Mouse (Mus musculus) brain, embryonic 18.5 days (tissue): ENCODE measurements around the gene Mreg.
A peak's percentile ranks its signal among the peaks of the same experiment; 100 is the strongest.
"Not testable (repeated sequence)": the region's sequence is repeated elsewhere in the genome, so short reads cannot be mapped to it uniquely, and the experiment has no call there.

Experiments
- DNase-seq: peaks from one replicate; pipeline ENCODE4 v3.0.0-alpha.2; 2012; ENCODE audit warnings: low read depth, low spot score

The Mreg gene

DNA sequence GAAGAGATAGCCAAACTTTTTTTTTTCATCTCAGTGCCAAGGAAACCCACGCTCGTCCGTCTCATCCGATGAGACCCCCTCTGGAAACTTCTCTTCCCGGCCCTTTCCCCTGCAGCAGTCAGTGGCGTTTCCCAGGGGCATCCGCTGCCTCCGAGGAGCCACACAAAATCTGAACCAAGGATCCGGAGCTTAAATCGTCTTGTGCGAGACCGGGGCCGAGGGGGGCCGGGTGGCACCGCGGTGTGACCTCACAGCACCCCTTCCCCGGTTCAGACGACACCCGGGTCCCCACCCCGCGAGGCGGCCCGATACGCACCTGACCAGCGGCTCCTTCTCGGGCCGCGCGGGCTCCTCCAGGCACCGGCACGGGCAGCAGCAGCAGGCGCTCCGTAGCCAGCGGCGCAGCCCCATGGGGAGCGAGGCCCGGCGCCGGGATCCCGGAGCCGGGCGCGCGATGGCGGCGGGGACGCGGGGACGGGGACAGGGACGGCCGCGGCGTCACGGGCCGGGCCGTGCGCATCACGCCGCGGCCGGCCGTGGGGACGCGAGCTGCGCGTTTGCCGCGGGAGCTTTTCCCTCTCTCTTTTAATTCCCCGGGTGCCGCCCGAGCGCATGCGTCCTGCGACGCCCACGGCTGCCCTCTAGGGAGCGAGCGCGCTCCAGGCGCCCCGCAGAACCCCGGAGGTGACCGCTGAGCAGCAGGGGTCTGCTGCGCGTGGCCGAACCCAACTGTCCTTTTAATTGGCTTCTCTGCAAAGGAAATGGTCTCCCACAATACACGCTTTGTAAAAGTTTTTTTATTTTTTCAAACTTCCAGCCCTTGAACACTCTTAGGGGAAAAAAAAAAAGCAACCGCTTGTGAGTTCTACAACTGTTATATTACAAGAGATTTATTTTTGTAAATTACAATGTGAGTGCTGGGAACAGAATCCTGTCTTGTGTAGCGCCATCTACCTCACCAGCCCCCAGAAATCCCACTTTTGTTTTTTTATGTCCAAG lies at the start of gene Mreg:
Mreg (minus strand) TSS at position 607 of the 999 bp plus-strand sequence.
- DNase-seq = no peak

DNA sequence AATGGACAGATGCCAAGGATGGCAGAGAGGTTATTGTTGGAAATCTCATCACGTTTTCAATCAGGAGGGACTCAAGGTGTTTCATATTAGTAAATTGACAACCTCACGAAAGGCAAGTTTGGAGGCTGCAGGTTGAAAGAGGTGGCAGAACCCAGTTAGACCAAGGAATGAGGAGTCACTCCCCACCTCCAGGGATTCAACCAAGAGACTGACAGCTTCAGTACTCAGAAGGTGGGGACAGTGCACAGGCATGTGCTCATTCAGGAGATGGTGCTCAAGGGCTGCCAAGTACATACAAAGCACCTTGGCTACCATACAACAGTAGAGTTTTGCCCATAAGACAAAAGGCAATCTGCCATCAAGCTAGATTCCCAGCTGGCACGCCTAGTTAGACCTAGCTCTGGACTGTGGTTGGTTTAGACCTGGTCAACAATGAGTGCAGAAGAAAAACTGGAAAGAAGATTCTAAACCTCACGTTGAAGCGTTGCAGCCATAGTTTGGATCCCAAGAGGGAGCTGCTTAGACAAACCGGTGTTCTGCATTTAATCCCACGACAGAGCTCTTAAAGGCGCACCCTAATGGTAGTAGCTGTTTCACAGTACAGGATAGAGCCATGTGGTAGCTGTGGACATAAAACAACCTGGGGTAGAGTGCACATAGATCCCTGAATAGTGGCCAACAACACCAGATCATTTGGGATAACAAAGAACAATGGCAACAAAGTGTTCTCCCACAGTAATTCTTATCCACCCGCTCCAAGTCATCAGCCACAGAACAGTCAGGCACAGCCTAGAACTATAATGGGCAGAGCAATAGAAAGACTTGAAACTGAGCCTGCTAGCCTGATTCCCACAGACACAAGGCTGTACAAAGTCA lies 44.5 kb upstream of the Mreg start:
- no peak for DNase-seq

DNA sequence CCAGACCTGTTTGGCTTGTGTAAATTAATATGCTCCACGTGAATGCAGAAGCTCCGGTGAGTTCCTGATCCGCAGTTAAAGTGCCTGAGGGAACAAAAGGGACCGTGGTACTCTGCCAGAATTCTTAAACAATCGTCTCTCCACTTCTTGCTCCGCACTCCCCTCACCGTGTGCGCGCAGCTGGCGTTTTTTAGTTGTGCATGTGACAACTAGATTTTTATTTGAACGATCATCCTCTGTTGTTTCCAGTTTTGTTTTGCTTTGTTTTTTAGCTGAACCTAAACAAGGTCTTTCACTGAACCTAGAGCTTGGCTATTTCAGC lies 43.7 kb upstream of the Mreg start:
- no peak for DNase-seq

DNA sequence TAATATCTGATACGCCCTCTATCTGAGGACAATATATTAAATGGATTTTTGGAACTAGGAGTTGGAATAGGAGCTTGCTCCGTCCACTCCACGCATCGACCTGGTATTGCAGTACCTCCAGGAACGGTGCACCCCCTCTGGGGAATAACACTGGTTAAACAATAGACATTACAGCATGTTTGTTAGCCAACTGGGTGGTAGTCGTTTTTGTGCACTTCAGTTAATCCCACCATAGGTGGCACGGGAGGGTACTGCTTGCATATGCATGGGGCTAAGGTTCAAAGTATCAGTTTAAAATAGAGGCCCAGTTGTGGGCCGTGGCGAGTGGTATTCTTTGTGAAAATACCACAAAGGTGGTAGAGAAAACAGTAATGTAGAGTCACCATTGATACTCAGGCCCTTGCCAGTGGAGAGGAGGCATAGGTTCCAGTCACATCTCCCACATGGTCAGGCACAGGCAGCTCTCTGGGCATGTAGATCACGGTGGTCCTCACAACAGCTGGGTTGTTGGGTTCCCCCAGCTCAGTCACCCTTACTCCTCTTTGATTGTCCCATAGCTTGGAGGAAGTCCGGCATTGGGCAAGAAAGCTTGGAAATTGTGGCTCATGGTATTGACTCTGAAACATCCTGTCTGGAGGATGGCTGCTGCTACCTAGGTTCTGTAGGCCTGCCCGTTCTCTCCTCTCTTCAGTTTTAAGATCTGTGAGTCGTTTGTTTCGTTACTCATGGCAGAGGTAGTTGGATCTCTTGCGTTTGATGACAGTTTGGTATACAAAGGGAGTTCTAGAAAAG lies 43.2 kb upstream of the Mreg start:
- peak; percentile 66 for DNase-seq

DNA sequence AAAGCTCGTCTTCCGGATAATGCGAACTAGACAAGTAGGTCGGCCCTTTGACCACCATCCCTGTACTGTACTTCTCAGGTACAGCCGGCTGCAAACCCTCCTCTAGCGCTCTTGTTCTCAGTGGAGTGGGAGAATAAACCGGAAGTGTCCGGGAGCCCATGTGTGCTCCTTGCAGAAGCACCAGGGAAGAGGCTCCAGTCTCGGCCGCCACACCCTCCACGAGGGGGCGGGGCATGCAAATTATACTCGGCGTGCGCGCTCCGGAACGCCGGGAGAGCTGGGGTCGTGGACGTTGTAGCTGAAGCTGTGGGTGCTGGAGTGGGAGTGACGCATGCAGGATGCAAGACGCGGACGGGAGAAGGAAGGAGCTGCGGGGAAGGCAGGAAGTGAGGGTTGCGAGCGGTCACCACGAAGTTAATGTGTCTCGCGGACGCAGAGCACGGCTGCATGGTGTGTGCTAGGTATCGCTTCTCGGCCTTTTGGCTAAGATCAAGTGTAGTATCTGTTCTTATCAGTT lies 42.5 kb upstream of the Mreg start:
- peak; percentile 80 for DNase-seq

DNA sequence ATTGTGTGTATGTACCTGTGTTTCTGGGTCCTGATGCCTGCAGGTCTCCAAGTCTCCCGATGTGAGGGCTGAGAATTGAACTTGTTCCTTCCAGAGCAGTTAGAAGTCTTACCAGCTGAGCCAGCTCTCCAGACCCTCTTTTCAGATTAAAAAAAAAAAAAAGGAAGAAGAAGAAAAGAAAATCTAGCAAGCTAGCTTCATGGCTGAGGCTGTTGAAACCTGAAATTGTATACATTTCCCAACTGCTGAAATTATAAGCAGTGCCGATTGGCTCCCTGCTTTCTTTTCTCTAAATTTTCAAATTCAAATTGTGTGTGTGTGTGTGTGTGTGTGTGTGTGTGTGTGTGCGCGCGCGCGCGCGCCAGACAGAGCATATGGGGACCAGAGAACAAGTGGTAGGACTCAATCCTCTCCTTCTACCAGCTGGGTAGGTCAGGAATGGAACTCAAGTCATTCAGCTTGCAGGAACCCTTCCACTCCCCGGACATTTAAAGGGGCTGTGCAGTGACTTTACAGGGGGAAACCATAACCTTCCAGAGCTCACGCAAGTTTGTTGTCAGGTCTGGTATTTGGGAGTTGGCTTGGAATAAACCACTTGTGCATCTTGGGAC lies 41.9 kb upstream of the Mreg start:
- no peak for DNase-seq

DNA sequence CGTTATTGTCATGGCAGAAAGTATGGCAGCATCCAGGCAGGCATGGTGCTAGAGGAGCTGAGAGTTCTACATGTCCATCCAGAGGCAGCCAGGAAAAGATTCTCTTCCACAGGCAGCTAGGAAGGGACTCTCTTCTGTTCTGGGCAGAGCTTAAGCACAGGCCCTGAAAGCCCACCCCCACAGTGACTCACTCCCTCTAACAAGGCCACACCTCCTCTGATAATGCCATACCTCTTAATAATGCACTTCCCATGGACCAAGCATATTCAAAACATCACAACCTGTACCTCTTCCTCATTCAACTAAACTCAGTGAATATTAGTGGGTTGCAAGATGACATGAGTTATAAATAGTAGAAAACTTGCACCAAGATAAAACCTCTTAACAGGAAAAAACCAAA lies 39.7 kb upstream of the Mreg start:
- no peak for DNase-seq

DNA sequence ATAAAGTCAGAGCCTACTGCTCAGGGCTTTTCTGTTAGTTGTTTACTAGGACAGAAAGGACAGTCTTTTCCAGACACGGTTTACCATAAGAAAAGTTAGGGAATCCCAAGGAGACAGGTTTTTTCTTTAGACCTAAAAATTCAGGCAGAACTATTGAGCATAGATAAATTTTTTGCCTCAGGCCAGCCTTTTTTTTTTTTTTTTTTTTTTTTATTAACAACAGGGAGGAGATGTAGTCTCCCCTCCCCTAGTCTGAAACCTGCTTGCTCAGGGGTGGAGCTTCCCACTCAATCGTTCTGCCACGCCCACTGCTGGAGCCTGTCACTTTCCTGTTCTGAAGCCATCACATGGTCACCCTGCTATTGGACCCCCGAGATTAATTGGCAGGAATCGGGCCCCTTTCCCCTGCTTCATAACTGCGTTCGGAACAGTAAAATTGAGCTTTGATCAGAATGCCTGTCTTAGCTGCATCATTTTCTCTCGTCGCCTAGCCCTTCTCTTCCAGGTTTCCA lies 36.2 kb upstream of the Mreg start:
- DNase-seq = not testable (repeated sequence)

DNA sequence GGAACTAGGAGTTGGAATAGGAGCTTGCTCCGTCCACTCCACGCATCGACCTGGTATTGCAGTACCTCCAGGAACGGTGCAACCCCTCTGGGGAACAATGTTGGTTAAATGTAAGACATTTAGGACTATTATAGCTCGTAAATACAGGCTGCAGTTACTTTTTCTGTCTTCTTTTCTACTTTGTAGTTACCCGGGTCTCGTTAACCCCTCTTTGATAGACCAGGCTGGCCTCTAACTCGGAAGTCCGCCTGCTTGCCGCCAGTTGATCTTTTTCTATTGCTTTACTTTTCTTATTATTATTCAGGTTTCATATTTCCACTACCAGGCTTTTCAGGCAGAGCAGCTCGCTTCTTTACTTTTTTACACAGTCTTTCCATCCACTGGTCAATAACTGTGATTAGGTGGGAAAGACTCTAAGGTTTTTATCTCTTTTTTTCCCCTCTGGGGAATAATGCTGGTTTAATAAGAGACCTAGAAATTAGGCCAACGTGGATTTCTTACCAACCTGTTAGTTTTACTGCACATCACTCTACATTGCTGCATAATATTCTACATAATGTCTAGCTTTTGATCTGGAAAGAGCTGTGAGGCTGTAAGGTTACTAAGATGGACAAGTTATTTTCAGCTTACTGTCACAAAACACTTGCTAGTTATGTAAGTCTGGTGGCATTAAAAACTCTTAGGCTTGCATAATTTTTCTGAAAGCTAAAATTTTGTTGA lies 32.4 kb upstream of the Mreg start:
- no peak for DNase-seq

DNA sequence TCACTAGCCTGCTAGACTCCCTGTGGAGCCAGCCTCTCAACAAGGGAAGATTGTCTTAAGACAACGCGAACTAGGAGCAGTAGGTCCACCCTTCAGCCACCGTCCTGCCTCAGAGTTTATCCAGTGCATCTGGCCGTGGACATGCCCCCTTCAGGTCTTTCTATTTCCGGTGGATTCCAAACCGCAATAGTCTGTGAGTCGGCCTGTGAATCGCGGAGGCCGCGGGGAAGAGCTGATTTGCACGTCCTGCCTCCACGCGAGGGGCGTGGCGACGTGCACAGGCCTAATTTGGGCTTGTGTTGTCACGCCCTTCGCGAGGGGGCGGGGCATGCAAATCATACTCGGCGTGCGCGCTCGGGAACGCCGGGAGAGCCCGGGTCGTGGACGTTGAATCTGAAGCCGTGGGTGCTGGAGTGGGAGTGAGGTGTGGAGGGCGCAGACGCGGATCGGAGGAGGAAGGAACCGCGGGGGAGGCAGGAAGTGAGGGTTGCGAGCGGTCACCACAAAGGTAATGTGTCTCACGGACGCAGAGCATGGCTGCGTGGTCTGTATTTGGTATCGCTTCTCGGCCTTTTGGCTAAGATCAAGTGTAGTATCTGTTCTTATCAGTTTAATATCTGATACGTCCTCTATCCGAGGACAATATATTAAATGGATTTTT lies 31.7 kb upstream of the Mreg start:
- DNase-seq = peak; percentile 92

DNA sequence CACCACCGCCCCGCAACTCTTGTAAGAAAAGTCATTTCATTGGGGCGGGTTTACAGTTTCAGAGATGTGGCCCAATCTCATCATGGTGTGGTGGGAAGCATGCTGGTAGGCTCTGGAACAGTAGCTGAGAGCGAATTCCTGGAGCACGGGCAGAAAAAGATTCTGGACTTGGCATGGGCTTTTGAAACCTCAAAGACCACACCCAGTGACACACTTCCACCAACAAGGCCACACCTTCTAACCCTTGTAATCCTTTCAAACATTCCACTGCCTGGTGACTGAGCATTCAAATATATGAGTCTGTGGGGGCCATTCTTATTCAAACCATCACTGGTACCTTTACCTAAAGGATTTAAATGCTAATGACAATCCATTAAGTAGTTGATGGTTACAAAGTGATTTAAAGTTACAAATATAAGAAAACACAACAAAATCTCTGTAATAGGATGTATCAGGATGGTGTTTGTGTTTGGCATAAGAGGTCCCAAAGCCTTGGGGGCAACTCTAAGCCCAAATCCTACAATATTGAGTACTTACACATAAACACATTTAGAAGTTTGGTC lies 30.6 kb upstream of the Mreg start:
- DNase-seq = no peak

DNA sequence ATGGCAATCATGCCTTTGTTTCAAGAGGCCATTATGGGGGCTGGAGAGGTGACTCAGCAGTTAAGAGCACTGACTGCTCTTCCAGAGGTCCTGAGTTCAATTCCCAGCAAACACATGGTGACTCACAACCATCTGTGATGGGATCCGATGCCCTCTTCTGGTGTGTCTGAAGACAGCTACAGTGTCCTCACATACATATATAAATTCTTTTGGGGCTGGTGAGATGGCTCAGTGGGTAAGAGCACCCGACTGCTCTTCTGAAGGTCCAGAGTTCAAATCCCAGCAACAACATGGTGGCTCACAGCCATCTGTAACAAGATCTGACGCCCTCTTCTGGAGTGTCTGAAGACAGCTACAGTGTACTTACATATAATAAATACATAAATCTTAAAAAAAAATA lies 27.0 kb upstream of the Mreg start:
- DNase-seq = not testable (repeated sequence)

DNA sequence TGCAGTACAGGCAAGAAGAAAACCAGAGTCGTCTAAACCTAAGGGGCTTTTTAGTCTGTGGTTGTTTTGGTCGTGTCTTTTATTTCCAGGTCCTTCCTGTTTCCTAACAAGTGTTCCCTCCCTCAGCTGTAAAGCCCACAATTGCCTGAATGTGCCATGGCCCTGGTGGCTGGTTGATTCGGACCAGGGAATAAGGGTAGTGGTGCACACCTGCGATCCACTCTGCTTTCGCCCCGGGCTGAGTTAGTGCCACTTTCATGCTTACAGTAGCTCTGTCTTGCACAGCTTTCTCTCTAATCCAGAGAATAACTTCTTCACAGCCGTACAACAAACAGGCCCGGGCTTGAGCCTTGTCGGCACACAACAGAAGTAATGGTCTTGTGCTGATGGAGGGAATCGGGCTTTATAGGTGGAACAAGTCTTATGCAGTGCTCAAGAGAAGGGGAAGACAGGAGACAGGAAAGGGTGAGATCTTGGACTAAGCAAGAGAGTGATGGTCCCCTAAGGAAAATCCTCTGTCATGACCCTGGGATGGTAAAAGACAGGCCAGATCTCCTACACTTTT lies 26.0 kb upstream of the Mreg start:
- DNase-seq = no peak

DNA sequence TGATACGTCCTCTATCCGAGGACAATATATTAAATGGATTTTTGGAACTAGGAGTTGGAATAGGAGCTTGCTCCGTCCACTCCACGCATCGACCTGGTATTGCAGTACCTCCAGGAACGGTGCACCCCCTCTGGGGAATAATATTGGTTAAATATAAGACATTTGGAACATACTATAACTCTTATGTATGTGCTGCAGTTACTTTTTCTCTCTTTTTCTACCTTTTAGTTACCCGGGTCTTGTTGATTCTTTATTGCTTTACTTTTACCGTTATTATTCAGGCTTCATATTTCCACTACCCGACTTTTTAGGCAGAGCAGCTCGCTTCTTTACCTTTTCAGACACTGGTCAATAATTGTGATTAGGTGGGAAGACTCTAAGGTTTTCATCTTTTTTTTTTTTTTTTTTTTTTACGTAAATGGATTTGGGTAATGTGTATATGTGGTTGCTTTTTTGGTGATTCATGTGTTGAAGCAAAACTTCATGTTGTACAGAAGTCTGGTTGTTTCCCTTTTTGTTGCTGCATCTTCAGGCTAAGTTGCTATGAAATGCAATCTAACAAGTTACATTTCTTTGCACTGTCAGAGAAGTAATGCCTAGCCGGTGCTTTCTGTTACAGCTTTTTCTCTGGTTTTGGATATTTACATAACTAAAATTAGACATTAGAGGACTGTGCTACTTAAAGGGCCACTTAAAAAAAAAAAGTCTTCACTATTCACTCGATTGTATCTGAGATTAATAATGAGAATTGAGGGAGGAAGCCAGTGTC lies 25.1 kb upstream of the Mreg start:
- no peak for DNase-seq

DNA sequence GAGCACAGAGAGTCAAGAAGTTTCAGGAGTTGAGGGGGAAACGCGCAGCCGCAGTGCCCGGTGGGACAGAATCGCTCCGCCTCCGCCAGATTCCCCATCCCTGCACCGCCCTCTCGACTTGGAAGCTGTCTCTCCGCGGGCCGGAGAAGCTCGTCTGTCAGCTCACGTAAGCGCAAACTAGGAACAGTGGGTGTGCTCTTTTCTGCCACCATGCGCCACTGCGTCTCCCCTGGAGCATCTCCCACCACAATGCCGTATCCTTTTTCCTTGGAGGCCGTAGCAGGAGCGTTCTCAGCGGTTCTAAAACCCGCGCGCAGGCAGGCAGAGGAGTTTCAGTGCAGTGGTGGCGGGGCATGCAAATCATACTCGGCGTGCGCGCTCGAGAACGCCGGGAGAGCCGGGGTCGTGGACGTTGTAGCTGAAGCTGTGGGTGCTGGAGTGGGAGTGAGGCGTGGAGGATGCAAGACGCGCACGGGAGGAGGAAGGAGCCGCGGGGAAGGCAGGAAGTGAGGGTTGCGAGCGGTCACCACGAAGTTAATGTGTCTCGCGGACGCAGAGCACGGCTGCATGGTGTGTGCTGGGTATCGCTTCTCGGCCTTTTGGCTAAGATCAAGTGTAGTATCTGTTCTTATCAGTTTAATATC lies 24.4 kb upstream of the Mreg start:
- DNase-seq = peak; percentile 66

DNA sequence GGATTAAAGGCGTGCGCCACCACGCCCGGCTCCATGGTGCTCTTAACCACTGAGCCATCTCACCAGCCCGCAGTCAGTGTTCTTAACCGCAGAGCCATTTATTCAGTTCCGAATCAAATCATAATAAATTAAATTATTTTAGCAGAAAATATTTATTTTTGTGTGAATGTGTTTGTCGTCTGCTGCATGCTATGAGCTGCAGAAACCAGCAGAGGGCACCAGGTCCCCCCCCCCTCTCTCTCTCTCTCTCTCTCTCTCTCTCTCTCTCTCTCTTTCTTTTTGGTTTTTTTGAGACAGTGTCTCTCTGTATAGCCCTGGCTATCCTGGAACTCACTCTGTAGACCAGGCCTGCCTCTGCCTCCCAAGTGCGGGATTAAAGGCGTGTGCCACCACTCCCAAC lies 20.5 kb upstream of the Mreg start:
- DNase-seq = not testable (repeated sequence)

DNA sequence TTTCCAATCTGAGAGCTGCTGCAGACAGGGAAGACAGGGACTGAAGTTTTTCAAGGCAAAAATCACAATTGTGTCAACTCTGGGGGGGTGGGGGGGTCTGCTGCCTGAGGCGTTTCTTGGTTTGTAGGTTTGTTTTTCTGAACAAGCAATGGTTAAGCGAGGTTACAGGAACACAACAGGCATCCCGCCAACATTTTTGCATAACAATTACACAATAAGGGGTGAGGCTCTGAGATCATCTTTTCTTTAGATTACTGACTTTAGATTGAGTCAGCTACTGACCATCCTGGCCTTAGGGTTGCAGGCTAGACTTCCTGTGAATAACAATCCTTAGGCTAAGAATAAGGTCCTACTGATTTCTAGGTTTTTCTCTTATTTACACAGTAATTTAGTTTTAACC lies 16.9 kb upstream of the Mreg start:
- DNase-seq = no peak

DNA sequence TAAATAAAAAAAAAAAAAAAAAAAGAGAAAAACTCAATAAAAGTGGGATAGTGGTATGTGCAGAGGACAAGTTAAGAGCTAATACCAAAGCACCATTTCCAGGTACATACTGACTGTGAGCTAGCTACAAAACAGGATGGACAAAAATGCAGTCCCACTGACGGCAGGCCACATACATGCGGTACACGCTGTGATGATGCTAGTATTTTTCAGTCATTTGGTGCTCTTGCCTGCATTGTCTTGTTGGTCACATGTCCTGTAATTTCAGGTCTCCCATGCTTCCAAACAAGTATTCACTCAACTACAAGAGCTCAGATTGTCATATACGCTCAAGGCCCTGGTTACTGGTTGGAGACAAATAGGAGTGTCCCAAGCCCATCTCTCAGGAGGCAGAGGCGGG lies 15.4 kb upstream of the Mreg start:
- DNase-seq = no peak
